Mouse (Mus musculus) liver, embryonic 14.5 days (tissue): Measurements from ENCODE around the gene Chaf1a. TPM values are rescaled to one million over a fixed set of nuclear protein-coding genes. Genes with fewer than 3 reads are reported as not detected.

Experiments used
- ATAC-seq: fragments of 200-750 bp; cut with Nextera tagmentation; 2 replicates; pipeline ENCODE4 v1.8.0; 2017; ENCODE audit warnings: moderate number of reproducible peaks, mild to moderate bottlenecking, moderate library complexity; ENCODE audit not compliant: insufficient read depth
- DNase-seq, 3 experiments: peaks; one replicate each; pipeline ENCODE4 v3.0.0-alpha.2; 2012 to 2013; ENCODE audit warnings: low read depth in 3 of 3, low spot score in 3 of 3
- H3K27ac ChIP-seq: fragments of 300-500 bp; sonication (generic); 2 replicates; pipeline ENCODE4 v1.5.1; 2014; ENCODE audit warnings: moderate library complexity, mild to moderate bottlenecking, control low read depth, inconsistent platforms
- H3K27me3 ChIP-seq: fragments of 300-500 bp; sonication (generic); 2 replicates; pipeline ENCODE4 v1.6.1; 2014; ENCODE audit warnings: mild to moderate bottlenecking, low read length, moderate library complexity; ENCODE audit not compliant: control insufficient read depth, insufficient read depth
- H3K36me3 ChIP-seq: fragments of 300-500 bp; sonication (generic); replicated peaks from 2 replicates; pipeline ENCODE4 v1.6.1; 2014; ENCODE audit warnings: low read depth; ENCODE audit not compliant: control insufficient read depth, insufficient read depth
- H3K4me1 ChIP-seq, 2 experiments: fragments of 200-500 bp in 1 of 2; fragments of 300-500 bp in 1 of 2; sonication (generic) in 1 of 2; replicated peaks; 2 replicates each; pipeline ENCODE4 v1.6.1; 2012 to 2014; ENCODE audit warnings: antibody characterized with exemption in 1 of 2, inconsistent platforms in 1 of 2, low read length in 1 of 2; ENCODE audit not compliant: control insufficient read depth in 2 of 2, insufficient read depth in 2 of 2
- H3K4me2 ChIP-seq: fragments of 300-500 bp; sonication (generic); 2 replicates; pipeline ENCODE4 v1.6.1; 2014; ENCODE audit warnings: low read depth, mild to moderate bottlenecking, control low read depth, moderate library complexity
- H3K4me3 ChIP-seq, 2 experiments: fragments of 200-500 bp in 1 of 2; fragments of 300-500 bp in 1 of 2; sonication (generic) in 1 of 2; 2 replicates each; pipeline ENCODE4 v1.5.1; 2012 to 2014; ENCODE audit warnings: low read depth in 2 of 2, low read length in 2 of 2, mild to moderate bottlenecking in 2 of 2, control low read depth in 1 of 2, inconsistent platforms in 1 of 2, moderate library complexity in 1 of 2; ENCODE audit not compliant: insufficient read depth in 1 of 2
- H3K9ac ChIP-seq: fragments of 300-500 bp; sonication (generic); replicated peaks from 2 replicates; pipeline ENCODE4 v1.6.1; 2014; ENCODE audit warnings: mild to moderate bottlenecking, control low read depth, moderate library complexity
- H3K9me3 ChIP-seq: fragments of 300-500 bp; sonication (generic); 2 replicates; pipeline ENCODE4 v1.6.1; 2016; ENCODE audit warnings: low read length, mixed read lengths; ENCODE audit not compliant: control insufficient read depth
- CTCF ChIP-seq: IDR thresholded peaks from 2 replicates; pipeline ENCODE4 v1.5.1; 2016; ENCODE audit warnings: antibody characterized with exemption, low read depth, control low read depth
- EP300 ChIP-seq: IDR thresholded peaks from 2 replicates; pipeline ENCODE4 v1.6.1; 2016; ENCODE audit warnings: antibody characterized with exemption, low read depth
- WGBS: fragments of 180-500 bp; shearing (Covaris S2); extraction: QIAGEN DNeasy Blood & Tissue Kit; methylation state at CpG from one replicate; pipeline ENCODE4 v1.1.7; 2014; ENCODE audit not compliant: insufficient replicate concordance; 5-methylcytosine and 5-hydroxymethylcytosine counted together
- polyA plus RNA-seq, 2 experiments: library from polyadenylated mRNA; depleted of rRNA in 1 of 2; stranded (reverse) in 1 of 2; unstranded in 1 of 2; fragments of >200 nt; fragmentation: Nextera tagmentation in 1 of 2; extraction: Ambion mirVana in 1 of 2; gene quantifications; 2 replicates each; pipeline versions ENCODE4 v1.2.1 to v1.2.3; 2012 to 2014

Chaf1a gene
- polyA plus RNA-seq, 2 experiments = 10.2 to 14.6 TPM

- H3K36me3 ChIP-seq = no peaks in the 10 kb centered on the region; the same call in 1 of the 2 replicates
- H3K27me3 ChIP-seq = no peaks in the 10 kb centered on the region
- DNase-seq (no peak), ATAC-seq (no peak)
- peaks cover 0 to 14% of the 10 kb centered on the region in 2 experiments; a peak in 2 of 4 replicates for H3K4me1 ChIP-seq
- WGBS = 32% methylated on average over 5 of the region's 5 CpGs
- H3K9ac ChIP-seq = no peak overlapping the region
- H3K4me3 ChIP-seq = no peak overlapping the region
- H3K27ac ChIP-seq = no peak overlapping the region
- TF ChIP-seq CTCF (no peak), EP300 (no peak)
- no peak overlapping the region for H3K4me2 ChIP-seq
- H3K9me3 ChIP-seq = no peaks in the 10 kb centered on the region
These were observed 16.9 kb upstream of the Chaf1a start for GRCm38 (mm10) chr17:56023386-56023785.

GRCm38 (mm10) chr17:56024476-56024875 is 15.8 kb upstream of the Chaf1a start:
- H3K27me3 ChIP-seq = no peaks in the 10 kb centered on the region
- H3K4me3 ChIP-seq = no peak overlapping the region
- TF ChIP-seq CTCF (no peak), EP300 (no peak)
- H3K4me2 ChIP-seq = no peak overlapping the region
- no peak overlapping the region for H3K9ac ChIP-seq
- ATAC-seq = no peak
- H3K36me3 ChIP-seq = no peaks in the 10 kb centered on the region
- DNase-seq = no peak
- H3K27ac ChIP-seq = no peak overlapping the region
- whole genome bisulfite sequencing = 54% methylated on average over 2 of the region's 2 CpGs
- no peaks in the 10 kb centered on the region for H3K9me3 ChIP-seq
- peaks cover 0 to 14% of the 10 kb centered on the region in 2 experiments; a peak in 2 of 4 replicates for H3K4me1 ChIP-seq

GRCm38 (mm10) chr17:56024931-56025330 is 15.3 kb upstream of the Chaf1a start:
- H3K9me3 ChIP-seq = no peaks in the 10 kb centered on the region
- DNase-seq = no peak
- H3K27ac ChIP-seq = no peak overlapping the region
- H3K4me1 ChIP-seq = peaks cover 0 to 14% of the 10 kb centered on the region in 2 experiments; a peak in 2 of 4 replicates
- H3K4me2 ChIP-seq = no peak overlapping the region
- no peaks in the 10 kb centered on the region for H3K36me3 ChIP-seq
- WGBS = 70% methylated on average over 5 of the region's 5 CpGs
- H3K9ac ChIP-seq = no peak overlapping the region
- no peak for ATAC-seq
- H3K4me3 ChIP-seq = no peak overlapping the region
- no peaks in the 10 kb centered on the region for H3K27me3 ChIP-seq
- TF ChIP-seq EP300 = no peak
- TF ChIP-seq CTCF = no peak

GRCm38 (mm10) chr17:56026303-56026702 is 13.9 kb upstream of the Chaf1a start:
- 78% methylated on average over 1 of the region's 1 CpGs for WGBS

DNA sequence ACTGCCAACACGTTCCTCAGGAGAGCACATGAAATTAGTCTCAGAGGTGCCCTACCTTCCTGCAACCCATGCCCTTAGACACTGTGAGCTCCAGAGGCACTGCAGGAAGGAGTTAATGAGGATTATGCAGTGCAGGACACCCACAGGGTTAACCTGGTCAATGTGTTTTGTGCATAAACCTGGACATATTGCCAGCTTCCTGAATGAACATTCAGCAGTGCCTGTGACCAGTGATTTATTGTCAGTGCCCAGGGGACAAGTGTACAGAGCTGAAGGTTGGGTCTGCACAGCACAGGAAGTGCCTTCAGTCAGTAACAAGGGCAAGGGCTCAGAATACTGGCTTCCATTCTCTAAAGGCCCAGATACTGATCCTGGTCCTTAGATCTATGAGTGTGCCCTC is 13.4 kb upstream of the Chaf1a start:
- no peaks in the 10 kb centered on the region for H3K27me3 ChIP-seq
- H3K4me3 ChIP-seq = no peak overlapping the region
- TF ChIP-seq EP300 (no peak), CTCF (no peak)
- no peak overlapping the region for H3K4me2 ChIP-seq
- H3K9me3 ChIP-seq = no peaks in the 10 kb centered on the region
- 63% methylated on average over 1 of the region's 1 CpGs for WGBS
- H3K27ac ChIP-seq = no peak overlapping the region
- H3K4me1 ChIP-seq = peaks cover 0 to 19% of the 10 kb centered on the region in 2 experiments; a peak in 2 of 4 replicates
- no peaks in the 10 kb centered on the region for H3K36me3 ChIP-seq
- DNase-seq (no peak), ATAC-seq (no peak)
- no peak overlapping the region for H3K9ac ChIP-seq

More at GRCm38 (mm10) chr17:56026303-56026702, 13.9 kb upstream of the Chaf1a start:
- Histone ChIP-seq H3K4me3 (no peak overlapping the region), H3K4me1 (peaks cover 0 to 18% of the 10 kb centered on the region in 2 experiments; a peak in 2 of 4 replicates), H3K27me3 (no peaks in the 10 kb centered on the region), H3K36me3 (no peaks in the 10 kb centered on the region), H3K27ac (no peak overlapping the region), H3K4me2 (no peak overlapping the region), H3K9me3 (no peaks in the 10 kb centered on the region), H3K9ac (no peak overlapping the region)
- no peak for ATAC-seq
- DNase-seq = no peak
- no peak for TF ChIP-seq EP300
- TF ChIP-seq CTCF = no peak
